Mouse (Mus musculus) hindbrain, embryonic 15.5 days (tissue): ENCODE results near the gene Atg3. TPM values are rescaled to one million over a fixed set of nuclear protein-coding genes. Genes with fewer than 3 reads are reported as not detected.

ENCODE experiments used
- ATAC-seq: fragments of 200-750 bp; cut with Nextera tagmentation; 2 replicates; pipeline ENCODE4 v1.8.0; 2017; ENCODE audit warnings: low read depth, moderate number of reproducible peaks, moderate TSS enrichment; ENCODE audit not compliant: low FRiP score
- H3K27ac ChIP-seq: fragments of 300-500 bp; sonication (generic); replicated peaks from 2 replicates; pipeline ENCODE4 v1.5.1; 2015; ENCODE audit warnings: mild to moderate bottlenecking, inconsistent platforms
- H3K27me3 ChIP-seq: fragments of 300-500 bp; sonication (generic); 2 replicates; pipeline ENCODE4 v1.6.1; 2015; ENCODE audit warnings: control low read depth, inconsistent platforms
- H3K36me3 ChIP-seq: fragments of 300-500 bp; sonication (generic); 2 replicates; pipeline ENCODE4 v1.6.1; 2015; ENCODE audit warnings: control low read depth, inconsistent platforms
- H3K4me1 ChIP-seq: fragments of 300-500 bp; sonication (generic); replicated peaks from 2 replicates; pipeline ENCODE4 v1.6.1; 2015; ENCODE audit warnings: control low read depth, inconsistent platforms
- H3K4me2 ChIP-seq: fragments of 300-500 bp; sonication (generic); 2 replicates; pipeline ENCODE4 v1.6.1; 2015; ENCODE audit warnings: moderate library complexity, mild to moderate bottlenecking, inconsistent platforms
- H3K4me3 ChIP-seq: fragments of 300-500 bp; sonication (generic); 2 replicates; pipeline ENCODE4 v1.5.1; 2015; ENCODE audit warnings: mild to moderate bottlenecking, inconsistent platforms
- H3K9ac ChIP-seq: fragments of 300-500 bp; sonication (generic); 2 replicates; pipeline ENCODE4 v1.6.1; 2015; ENCODE audit warnings: inconsistent platforms
- H3K9me3 ChIP-seq: fragments of 300-500 bp; sonication (generic); 2 replicates; pipeline ENCODE4 v1.6.1; 2016; ENCODE audit warnings: control low read depth, inconsistent platforms
- WGBS: fragments of 180-500 bp; shearing (Covaris S2); methylation state at CpG from one replicate; pipeline ENCODE4 v1.1.7; 2015; 5-methylcytosine and 5-hydroxymethylcytosine counted together
- polyA plus RNA-seq: library from polyadenylated mRNA; unstranded; fragments of >200 nt; fragmentation: Nextera tagmentation; extraction: Ambion mirVana; gene quantifications from 2 replicates; pipeline ENCODE4 v1.2.1, GENCODE M21; 2015

Gene Atg3
- polyA plus RNA-seq, 1 experiment from 2014 or later = 58.0 TPM

GRCm38 (mm10) chr16:45148488-45149082 lies 10.0 kb upstream of the Atg3 start:
- H3K9ac ChIP-seq = no peak overlapping the region
- WGBS = 94% methylated on average over 10 of the region's 10 CpGs
- no peaks in the 10 kb centered on the region for H3K4me1 ChIP-seq
- no peak overlapping the region for H3K27ac ChIP-seq
- no peak for ATAC-seq
- no peaks in the 10 kb centered on the region for H3K9me3 ChIP-seq
- H3K4me3 ChIP-seq = no peak overlapping the region
- no peak overlapping the region for H3K4me2 ChIP-seq
- no peaks in the 10 kb centered on the region for H3K27me3 ChIP-seq
- peaks cover 70% of the 10 kb centered on the region for H3K36me3 ChIP-seq

- no peak for ATAC-seq
- 91% methylated on average over 3 of the region's 3 CpGs for WGBS
These were observed 3.8 kb upstream of the Atg3 start for GRCm38 (mm10) chr16:45154741-45155250.

DNA sequence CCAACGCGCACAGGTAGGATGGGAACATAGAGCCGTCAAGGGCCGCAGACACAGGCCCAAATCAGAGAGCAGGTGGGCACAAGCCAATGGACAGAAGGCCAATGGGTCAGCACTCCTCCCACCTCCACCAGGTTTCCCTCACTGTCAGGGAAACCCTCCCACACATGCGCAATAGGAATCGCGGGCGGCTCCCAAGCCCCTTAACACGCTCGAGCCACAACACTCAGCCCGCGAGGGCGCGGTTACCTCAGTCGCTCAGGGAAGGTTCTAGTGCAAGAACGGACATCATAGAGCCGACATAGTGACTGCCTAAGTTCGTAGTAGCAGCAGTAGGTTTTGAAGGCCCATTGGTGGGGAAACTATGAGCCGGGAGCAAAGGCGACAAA lies 456 bp upstream of the Atg3 start:
- H3K4me1 ChIP-seq = peaks cover 29% of the 10 kb centered on the region
- H3K27me3 ChIP-seq = no peaks in the 10 kb centered on the region
- H3K9me3 ChIP-seq = no peaks in the 10 kb centered on the region
- H3K9ac ChIP-seq = peak overlapping the region; percentile 85
- peak overlapping the region; percentile 66 for H3K4me2 ChIP-seq
- peak overlapping the region; percentile 92 for H3K27ac ChIP-seq
- peaks cover 4% of the 10 kb centered on the region; the same call in 1 of the 2 replicates for H3K36me3 ChIP-seq
- peak overlapping the region; percentile 66 for H3K4me3 ChIP-seq
- peak; percentile 83 for ATAC-seq
- WGBS = 2% methylated on average over 20 of the region's 20 CpGs

More at GRCm38 (mm10) chr16:45154741-45155250, 3.8 kb upstream of the Atg3 start:
- Histone ChIP-seq H3K36me3 (peaks cover 25% of the 10 kb centered on the region), H3K27ac (no peak overlapping the region), H3K9ac (no peak overlapping the region), H3K27me3 (no peaks in the 10 kb centered on the region), H3K4me3 (no peak overlapping the region), H3K4me1 (peaks cover 16% of the 10 kb centered on the region), H3K4me2 (no peak overlapping the region), H3K9me3 (no peaks in the 10 kb centered on the region)

DNA sequence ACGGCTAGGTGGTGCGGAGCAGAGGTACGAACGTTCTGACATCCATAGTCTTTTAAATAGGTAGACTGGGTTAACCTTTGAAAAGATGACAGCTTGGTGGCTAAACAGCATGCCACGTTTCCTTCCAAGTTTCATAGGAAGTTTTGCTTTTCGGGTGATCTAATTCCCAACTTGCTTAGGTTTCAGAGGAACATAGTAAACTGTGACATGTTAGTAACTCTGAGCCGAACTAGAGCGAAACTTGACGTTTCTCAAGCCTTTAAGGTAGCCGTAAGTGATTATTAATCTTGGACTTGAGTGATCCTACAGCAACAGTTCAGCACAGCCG lies 768 bp downstream of the Atg3 start:
- peaks cover 29% of the 10 kb centered on the region for H3K4me1 ChIP-seq
- H3K9me3 ChIP-seq = no peaks in the 10 kb centered on the region
- H3K4me3 ChIP-seq = peak overlapping the region; percentile 66
- no peak for ATAC-seq
- peaks cover 7% of the 10 kb centered on the region; the same call in 1 of the 2 replicates for H3K36me3 ChIP-seq
- H3K9ac ChIP-seq = peak overlapping the region; percentile 85
- H3K4me2 ChIP-seq = peak overlapping the region; percentile 66
- no peaks in the 10 kb centered on the region for H3K27me3 ChIP-seq
- peak overlapping the region; percentile 92 for H3K27ac ChIP-seq
- WGBS = 7% methylated on average over 11 of the region's 11 CpGs

- H3K9me3 ChIP-seq = no peaks in the 10 kb centered on the region
- H3K27ac ChIP-seq = no peak overlapping the region
- peaks cover 9% of the 10 kb centered on the region for H3K36me3 ChIP-seq
- H3K9ac ChIP-seq = no peak overlapping the region
- H3K4me2 ChIP-seq = no peak overlapping the region
- 90% methylated on average over 2 of the region's 2 CpGs for WGBS
- no peak for ATAC-seq
- no peaks in the 10 kb centered on the region for H3K27me3 ChIP-seq
- no peak overlapping the region for H3K4me3 ChIP-seq
- H3K4me1 ChIP-seq = no peaks in the 10 kb centered on the region
These were observed 20.0 kb downstream of the Atg3 start for GRCm38 (mm10) chr16:45178552-45178951.

GRCm38 (mm10) chr16:45181824-45182223 lies 23.2 kb downstream of the Atg3 start:
- peaks cover 10% of the 10 kb centered on the region for H3K36me3 ChIP-seq
- H3K9me3 ChIP-seq = no peaks in the 10 kb centered on the region
- no peak overlapping the region for H3K4me3 ChIP-seq
- H3K27ac ChIP-seq = no peak overlapping the region
- H3K4me2 ChIP-seq = no peak overlapping the region
- no peak overlapping the region for H3K9ac ChIP-seq
- no peaks in the 10 kb centered on the region for H3K4me1 ChIP-seq
- WGBS = 94% methylated on average over 5 of the region's 5 CpGs
- ATAC-seq = no peak
- H3K27me3 ChIP-seq = no peaks in the 10 kb centered on the region

DNA sequence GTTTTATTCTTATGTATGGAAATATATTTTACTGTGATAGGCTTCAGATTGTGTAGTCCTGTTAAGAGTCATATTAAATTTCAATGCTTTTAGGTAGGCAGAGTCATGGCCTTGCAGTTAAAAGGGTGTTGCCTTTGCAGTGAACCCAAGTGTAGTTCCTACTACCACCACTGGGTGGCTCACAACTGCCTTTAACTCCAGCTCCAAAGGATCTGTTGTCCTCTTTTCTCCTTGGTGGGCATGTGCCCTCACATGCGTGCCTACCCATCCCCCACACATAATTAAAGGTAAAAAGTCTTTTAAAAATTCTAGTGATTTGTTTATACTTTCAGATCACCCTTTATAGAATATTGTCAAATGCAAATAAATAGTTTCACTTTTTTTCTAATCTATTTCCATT lies 34.0 kb downstream of the Atg3 start:
- Histone ChIP-seq H3K9ac (no peak overlapping the region), H3K9me3 (no peaks in the 10 kb centered on the region), H3K4me1 (no peaks in the 10 kb centered on the region), H3K4me2 (no peak overlapping the region), H3K36me3 (peaks cover 9% of the 10 kb centered on the region; the same call in 1 of the 2 replicates), H3K27ac (no peak overlapping the region), H3K27me3 (no peaks in the 10 kb centered on the region), H3K4me3 (no peak overlapping the region)
- ATAC-seq = peak; percentile 78; the same call in 1 of the 2 replicates
- 0% methylated on average over 1 of the region's 1 CpGs for WGBS

DNA sequence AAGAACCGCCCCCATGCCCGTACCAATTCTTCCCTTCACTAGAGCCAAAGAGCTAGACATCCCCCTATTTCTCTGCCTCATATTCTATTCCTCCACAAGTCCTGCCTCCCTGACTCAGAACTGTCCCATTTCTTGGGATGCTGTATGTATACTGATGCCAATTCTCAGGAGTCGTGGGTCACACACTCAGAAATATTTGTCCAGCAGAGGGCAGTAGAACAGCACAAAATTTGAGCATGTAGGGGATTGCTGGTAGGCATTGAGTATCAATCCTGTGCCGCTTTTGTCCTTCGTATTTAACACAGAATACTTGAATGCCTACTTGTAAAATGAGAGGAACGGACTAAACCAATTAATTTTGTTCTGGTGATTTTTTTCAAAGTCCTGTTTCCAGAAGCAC lies 38.2 kb downstream of the Atg3 start:
- H3K27me3 ChIP-seq = no peaks in the 10 kb centered on the region
- H3K9ac ChIP-seq = no peak overlapping the region
- H3K9me3 ChIP-seq = no peaks in the 10 kb centered on the region
- H3K27ac ChIP-seq = no peak overlapping the region
- WGBS = 33% methylated on average over 6 of the region's 6 CpGs
- no peaks in the 10 kb centered on the region for H3K36me3 ChIP-seq
- no peak overlapping the region for H3K4me3 ChIP-seq
- ATAC-seq = peak; percentile 87
- no peaks in the 10 kb centered on the region for H3K4me1 ChIP-seq
- H3K4me2 ChIP-seq = no peak overlapping the region

- Histone ChIP-seq H3K27me3 (no peaks in the 10 kb centered on the region), H3K4me2 (no peak overlapping the region), H3K9me3 (no peaks in the 10 kb centered on the region), H3K4me3 (no peak overlapping the region), H3K4me1 (no peaks in the 10 kb centered on the region), H3K36me3 (no peaks in the 10 kb centered on the region), H3K9ac (no peak overlapping the region), H3K27ac (no peak overlapping the region)
- ATAC-seq = no peak
- 93% methylated on average over 2 of the region's 2 CpGs for WGBS
These were observed 42.8 kb downstream of the Atg3 start for GRCm38 (mm10) chr16:45201395-45201794.

DNA sequence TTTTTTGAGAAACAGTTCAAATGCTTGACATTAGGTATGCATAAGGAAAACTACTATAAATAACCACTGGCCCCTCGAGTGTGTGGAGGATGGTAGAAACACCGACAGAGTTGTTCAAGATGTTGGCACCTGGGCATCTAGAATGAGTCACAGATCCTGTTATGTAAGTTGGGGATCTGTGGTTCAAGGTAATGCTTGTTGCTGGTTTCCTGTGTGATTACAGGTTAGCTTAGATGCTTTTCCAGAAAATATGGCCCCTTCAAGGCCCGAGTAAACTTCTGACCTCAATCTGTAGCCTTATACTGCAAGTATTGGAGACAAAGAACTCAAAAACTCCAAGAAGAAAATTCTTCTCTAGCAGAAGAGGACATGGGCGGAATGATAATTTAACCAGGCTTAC lies 45.9 kb downstream of the Atg3 start:
- ATAC-seq = no peak
- no peaks in the 10 kb centered on the region for H3K9me3 ChIP-seq
- no peak overlapping the region for H3K4me3 ChIP-seq
- no peaks in the 10 kb centered on the region for H3K36me3 ChIP-seq
- 91% methylated on average over 4 of the region's 4 CpGs for WGBS
- H3K4me2 ChIP-seq = no peak overlapping the region
- no peak overlapping the region for H3K27ac ChIP-seq
- no peak overlapping the region for H3K9ac ChIP-seq
- H3K27me3 ChIP-seq = no peaks in the 10 kb centered on the region
- no peaks in the 10 kb centered on the region for H3K4me1 ChIP-seq

- H3K27me3 ChIP-seq = no peaks in the 10 kb centered on the region
- H3K36me3 ChIP-seq = no peaks in the 10 kb centered on the region
- no peak overlapping the region for H3K4me2 ChIP-seq
- ATAC-seq = no peak
- H3K4me3 ChIP-seq = no peak overlapping the region
- H3K27ac ChIP-seq = no peak overlapping the region
- 66% methylated on average over 12 of the region's 12 CpGs for WGBS
- no peaks in the 10 kb centered on the region for H3K9me3 ChIP-seq
- no peak overlapping the region for H3K9ac ChIP-seq
- H3K4me1 ChIP-seq = no peaks in the 10 kb centered on the region
These were observed 46.5 kb downstream of the Atg3 start for GRCm38 (mm10) chr16:45204859-45205670.

DNA sequence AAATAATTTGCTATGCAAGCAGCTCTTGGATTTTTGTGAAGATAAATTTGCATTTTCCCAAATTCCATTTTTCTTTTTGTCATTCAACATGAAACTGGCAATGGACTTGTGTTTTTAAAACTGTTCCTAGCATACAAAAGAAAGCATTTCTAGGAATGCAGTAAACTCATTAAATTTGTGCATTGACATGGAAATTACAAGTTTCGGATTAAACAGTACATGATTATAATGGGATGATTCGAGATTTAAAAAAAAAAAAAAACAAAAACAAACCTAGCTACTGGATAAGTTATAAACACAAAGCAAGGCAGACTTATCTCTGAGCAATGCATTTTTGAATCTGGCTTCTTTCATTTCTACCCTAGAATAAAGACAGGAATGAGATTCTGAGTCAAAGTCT lies 63.4 kb downstream of the Atg3 start:
- no peak overlapping the region for H3K27ac ChIP-seq
- H3K4me1 ChIP-seq = no peaks in the 10 kb centered on the region
- no peaks in the 10 kb centered on the region for H3K27me3 ChIP-seq
- H3K36me3 ChIP-seq = no peaks in the 10 kb centered on the region
- H3K9ac ChIP-seq = no peak overlapping the region
- no peaks in the 10 kb centered on the region for H3K9me3 ChIP-seq
- ATAC-seq = no peak
- H3K4me2 ChIP-seq = no peak overlapping the region
- WGBS = 51% methylated on average over 2 of the region's 2 CpGs
- H3K4me3 ChIP-seq = no peak overlapping the region
